Mouse (Mus musculus): ENCODE measurements around the gene Rufy1.

GRCm38 (mm10) chr11:50373621-50374020 is 57.3 kb downstream of the Rufy1 start:
- TF ChIP-seq CTCF (conservative IDR thresholded peaks at IDR 0.05; ENCODE audit: low read length) (no peak), NANOG (IDR thresholded peaks at IDR 0.05; ENCODE audit: borderline replicate concordance, low read length) (no peak), POU5F1 (IDR thresholded peaks at IDR 0.05; ENCODE audit: borderline replicate concordance, low read length) (no peak)
